Mouse (Mus musculus) embryonic facial prominence, embryonic 11.5 days (tissue): ENCODE measurements around the gene Ppox. TPM values are rescaled to one million over a fixed set of nuclear protein-coding genes. Genes with fewer than 3 reads are reported as not detected.
"Not testable (repeated sequence)": the region's sequence is repeated elsewhere in the genome, so short reads cannot be mapped to it uniquely, and the experiment has no call there.

Experiments
- ATAC-seq: fragments of 200-750 bp; cut with Nextera tagmentation; replicated peaks from 2 replicates; pipeline ENCODE4 v1.8.0; 2017; ENCODE audit warnings: low read depth; ENCODE audit not compliant: insufficient number of reproducible peaks, low FRiP score, low TSS enrichment
- DNase-seq: peaks from one replicate; pipeline ENCODE4 v3.0.0-alpha.2; 2015; ENCODE audit warnings: low spot score
- H3K27ac ChIP-seq: fragments of 300-500 bp; sonication (generic); replicated peaks from 2 replicates; pipeline ENCODE4 v1.5.1; 2014; ENCODE audit warnings: mild to moderate bottlenecking, low read depth, low read length, control low read depth
- H3K27me3 ChIP-seq: fragments of 300-500 bp; sonication (generic); 2 replicates; pipeline ENCODE4 v1.6.1; 2014; ENCODE audit warnings: mild to moderate bottlenecking, low read length, moderate library complexity, mixed read lengths; ENCODE audit not compliant: control insufficient read depth, insufficient read depth
- H3K36me3 ChIP-seq: fragments of 300-500 bp; sonication (generic); replicated peaks from 2 replicates; pipeline ENCODE4 v1.6.1; 2014; ENCODE audit warnings: low read depth, mild to moderate bottlenecking, low read length, moderate library complexity, mixed read lengths; ENCODE audit not compliant: control insufficient read depth, insufficient read depth
- H3K4me1 ChIP-seq: fragments of 300-500 bp; sonication (generic); 2 replicates; pipeline ENCODE4 v1.6.1; 2014; ENCODE audit warnings: low read length, mixed read lengths; ENCODE audit not compliant: control insufficient read depth, insufficient read depth
- H3K4me2 ChIP-seq: fragments of 300-500 bp; sonication (generic); 2 replicates; pipeline ENCODE4 v1.6.1; 2014; ENCODE audit warnings: low read depth, mild to moderate bottlenecking, control low read depth, low read length, moderate library complexity
- H3K4me3 ChIP-seq: fragments of 300-500 bp; sonication (generic); 2 replicates; pipeline ENCODE4 v1.5.1; 2014; ENCODE audit warnings: low read depth, low read length, control low read depth
- H3K9ac ChIP-seq: fragments of 300-500 bp; sonication (generic); replicated peaks from 2 replicates; pipeline ENCODE4 v1.6.1; 2014; ENCODE audit warnings: mild to moderate bottlenecking, control low read depth, low read length
- H3K9me3 ChIP-seq: fragments of 300-500 bp; sonication (generic); replicated peaks from 2 replicates; pipeline ENCODE4 v1.6.1; 2016; ENCODE audit warnings: mild to moderate bottlenecking, low read length, inconsistent platforms, mixed read lengths; ENCODE audit not compliant: control insufficient read depth
- WGBS: fragments of 180-500 bp; shearing (Covaris S2); extraction: QIAGEN DNeasy Blood & Tissue Kit; methylation state at CpG from one replicate; pipeline ENCODE4 v1.1.7; 2014; 5-methylcytosine and 5-hydroxymethylcytosine counted together
- polyA plus RNA-seq: library from polyadenylated mRNA; unstranded; fragments of >200 nt; fragmentation: Nextera tagmentation; extraction: Ambion mirVana; gene quantifications from 2 replicates; pipeline ENCODE4 v1.2.1, GENCODE M21; 2014

Gene Ppox
- polyA plus RNA-seq, 1 experiment from 2014 or later, result 58.3 TPM

DNA sequence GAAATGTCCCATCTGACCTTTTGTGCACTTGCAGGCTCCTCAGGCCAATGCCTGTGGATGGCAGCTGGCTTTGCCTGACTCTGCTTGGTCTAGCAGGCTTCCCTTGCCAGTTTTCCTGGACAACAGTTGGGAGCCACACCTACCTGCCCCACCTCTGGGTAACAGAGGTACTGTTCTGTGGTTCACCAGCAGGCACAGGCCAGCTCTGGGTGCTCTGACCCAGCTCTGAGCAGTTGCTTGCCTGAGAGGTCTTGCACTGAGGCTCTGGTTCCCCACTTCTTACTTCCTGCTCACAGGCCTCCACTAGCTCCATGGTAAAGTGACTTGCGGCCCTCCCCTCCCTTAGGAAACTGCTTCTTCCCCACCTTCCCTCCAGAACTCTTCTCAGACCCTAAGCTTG lies 41.0 kb upstream of the Ppox start:
- Histone ChIP-seq H3K4me3 (no peak overlapping the region), H3K9ac (no peak overlapping the region), H3K4me1 (no peaks in the 10 kb centered on the region), H3K36me3 (no peaks in the 10 kb centered on the region), H3K9me3 (no peaks in the 10 kb centered on the region), H3K27me3 (no peaks in the 10 kb centered on the region), H3K27ac (no peak overlapping the region), H3K4me2 (no peak overlapping the region)
- ATAC-seq (0 out of 2 replicates have a peak, but pooled peaks have one; percentile 65), DNase-seq (no peak)
- WGBS, result 68% methylated on average over 1 of the region's 1 CpGs

DNA sequence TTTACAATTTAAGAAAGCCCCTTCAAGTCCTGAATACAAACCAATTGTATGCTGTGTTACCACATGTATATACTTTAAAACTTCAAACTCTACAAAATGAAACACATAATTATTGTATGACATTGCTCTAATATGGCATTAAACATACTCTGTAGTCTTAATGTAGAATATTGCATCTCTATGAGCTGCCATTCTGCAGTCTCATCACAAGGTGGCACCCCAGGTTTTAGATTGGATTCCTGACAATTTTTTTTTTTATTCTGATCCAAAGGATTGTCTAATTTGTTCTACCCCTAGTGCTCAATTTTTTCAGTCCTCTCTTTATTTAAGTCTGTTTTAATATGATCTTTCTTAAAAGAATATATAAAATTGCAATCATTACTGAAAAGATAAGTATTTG lies 40.4 kb upstream of the Ppox start:
- ATAC-seq (no peak), DNase-seq (peak; percentile 64)
- Histone ChIP-seq H3K4me2 (no peak overlapping the region), H3K36me3 (no peaks in the 10 kb centered on the region), H3K4me3 (no peak overlapping the region), H3K9ac (no peak overlapping the region), H3K27ac (no peak overlapping the region), H3K4me1 (no peaks in the 10 kb centered on the region), H3K27me3 (no peaks in the 10 kb centered on the region), H3K9me3 (no peaks in the 10 kb centered on the region)

- H3K36me3 ChIP-seq, result no peaks in the 10 kb centered on the region
- H3K27ac ChIP-seq, result no peak overlapping the region
- DNase-seq (no peak), ATAC-seq (no peak)
- no peaks in the 10 kb centered on the region for H3K9me3 ChIP-seq
- H3K27me3 ChIP-seq, result no peaks in the 10 kb centered on the region
- 13% methylated on average over 5 of the region's 5 CpGs for WGBS
- H3K4me2 ChIP-seq, result no peak overlapping the region; the same call in 1 of the 2 replicates
- H3K4me3 ChIP-seq, result peak overlapping the region; percentile 13
- H3K4me1 ChIP-seq, result no peaks in the 10 kb centered on the region
- H3K9ac ChIP-seq, result no peak overlapping the region
Observed at GRCm38 (mm10) chr1:171320151-171320550, 39.2 kb upstream of the Ppox start.

GRCm38 (mm10) chr1:171319748-171320147 lies 38.8 kb upstream of the Ppox start:
- Histone ChIP-seq H3K9me3 (no peaks in the 10 kb centered on the region), H3K9ac (no peak overlapping the region), H3K4me3 (no peak overlapping the region; the same call in 1 of the 2 replicates), H3K27me3 (no peaks in the 10 kb centered on the region), H3K36me3 (no peaks in the 10 kb centered on the region), H3K4me1 (no peaks in the 10 kb centered on the region), H3K27ac (no peak overlapping the region), H3K4me2 (no peak overlapping the region)
- ATAC-seq (no peak), DNase-seq (no peak)
- WGBS, result 11% methylated on average over 7 of the region's 7 CpGs

GRCm38 (mm10) chr1:171309321-171309720 lies 28.3 kb upstream of the Ppox start:
- Histone ChIP-seq H3K27ac (no peak overlapping the region), H3K36me3 (no peaks in the 10 kb centered on the region), H3K4me3 (no peak overlapping the region), H3K9ac (no peak overlapping the region), H3K4me1 (no peaks in the 10 kb centered on the region), H3K4me2 (no peak overlapping the region), H3K9me3 (no peaks in the 10 kb centered on the region), H3K27me3 (no peaks in the 10 kb centered on the region)
- 67% methylated on average over 2 of the region's 2 CpGs for WGBS
- ATAC-seq (no peak), DNase-seq (no peak)

DNA sequence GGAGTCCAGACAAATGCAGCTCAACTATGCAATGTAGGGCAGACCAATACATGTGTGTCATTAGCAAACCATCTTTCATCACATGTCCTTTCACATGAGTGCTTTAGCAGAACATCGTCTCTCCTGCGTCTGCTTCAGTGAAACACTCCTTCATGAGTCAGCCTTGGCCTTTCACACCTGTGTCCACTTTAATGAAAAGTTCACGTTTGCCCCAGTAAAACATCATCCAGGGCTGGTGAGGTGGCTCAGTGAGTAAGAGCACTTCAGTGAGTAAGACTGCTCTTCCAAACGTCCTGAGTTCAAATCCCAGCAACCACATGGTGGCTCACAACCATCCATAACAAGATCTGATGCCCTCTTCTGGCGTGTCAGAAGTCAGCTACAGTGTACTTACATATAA lies 25.2 kb upstream of the Ppox start:
- ATAC-seq, H3K4me3 ChIP-seq, H3K27me3 ChIP-seq, H3K4me1 ChIP-seq, H3K36me3 ChIP-seq, DNase-seq, H3K27ac ChIP-seq, H3K9me3 ChIP-seq, H3K9ac ChIP-seq, H3K4me2 ChIP-seq: not testable (repeated sequence)
- WGBS, result 73% methylated on average over 5 of the region's 5 CpGs

DNA sequence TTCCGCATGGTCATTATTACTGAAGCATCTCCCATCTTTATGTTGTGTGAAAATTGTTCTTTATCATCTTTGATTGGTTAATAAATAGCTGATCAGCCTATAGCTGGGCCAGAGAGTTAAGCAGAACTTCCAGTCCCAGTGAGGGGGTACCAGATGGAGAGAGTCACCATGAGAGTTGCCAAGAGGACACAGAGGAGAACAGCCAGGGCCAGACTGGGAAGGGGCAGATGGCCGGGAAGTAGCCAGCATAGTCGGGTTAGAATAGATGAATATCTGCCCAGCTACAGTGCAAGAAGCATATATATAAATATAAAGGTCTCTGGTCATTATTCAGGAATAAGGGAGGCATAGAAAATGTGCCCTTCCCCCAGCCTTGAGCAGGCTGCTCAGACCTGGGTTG lies 17.2 kb upstream of the Ppox start:
- no peaks in the 10 kb centered on the region for H3K4me1 ChIP-seq
- H3K4me3 ChIP-seq, result no peak overlapping the region
- ATAC-seq (no peak), DNase-seq (no peak)
- no peaks in the 10 kb centered on the region for H3K27me3 ChIP-seq
- H3K4me2 ChIP-seq, result no peak overlapping the region
- 63% methylated on average over 3 of the region's 3 CpGs for WGBS
- H3K9me3 ChIP-seq, result no peaks in the 10 kb centered on the region
- H3K36me3 ChIP-seq, result no peaks in the 10 kb centered on the region
- no peak overlapping the region for H3K9ac ChIP-seq
- no peak overlapping the region for H3K27ac ChIP-seq

- H3K4me1 ChIP-seq, result no peaks in the 10 kb centered on the region
- H3K9ac ChIP-seq, result peak overlapping the region; percentile 91
- no peaks in the 10 kb centered on the region for H3K9me3 ChIP-seq
- DNase-seq (no peak), ATAC-seq (peak; percentile 7; the same call in 1 of the 2 replicates)
- peak overlapping the region; percentile 91 for H3K27ac ChIP-seq
- WGBS, result 22% methylated on average over 3 of the region's 3 CpGs
- no peaks in the 10 kb centered on the region for H3K27me3 ChIP-seq
- no peaks in the 10 kb centered on the region for H3K36me3 ChIP-seq
- H3K4me3 ChIP-seq, result peak overlapping the region; percentile 71
- peak overlapping the region; percentile 45 for H3K4me2 ChIP-seq
Observed at GRCm38 (mm10) chr1:171295063-171295402, 14.0 kb upstream of the Ppox start.
